Mouse (Mus musculus) splenic B cell, adult 2 months (primary cell): ENCODE measurements around the gene Olfr1508.
"Not testable (repeated sequence)": the region's sequence is repeated elsewhere in the genome, so short reads cannot be mapped to it uniquely, and the experiment has no call there.

Source experiments
- DNase-seq: peaks from one replicate; pipeline ENCODE4 v3.0.0-alpha.2; 2011; ENCODE audit warnings: low read depth, low spot score
- H3K27me3 ChIP-seq: 2 replicates; pipeline ENCODE4 v1.6.1; 2012; ENCODE audit warnings: mild to moderate bottlenecking, low read length, moderate library complexity, mixed read lengths; ENCODE audit not compliant: control insufficient read depth, poor library complexity, insufficient read depth, severe bottlenecking
- H3K36me3 ChIP-seq: 2 replicates; pipeline ENCODE4 v1.6.1; 2012; ENCODE audit warnings: mild to moderate bottlenecking, low read length, moderate library complexity, mixed read lengths; ENCODE audit not compliant: control insufficient read depth, poor library complexity, insufficient read depth, severe bottlenecking

Gene Olfr1508

GRCm38 (mm10) chr14:52467395-52467794 lies at the start of gene Olfr1508:
TSS of gene Olfr1508 (minus strand) at chr14:52467495.
- no peaks in the 10 kb centered on the region for H3K27me3 ChIP-seq
- no peak for DNase-seq
- no peaks in the 10 kb centered on the region for H3K36me3 ChIP-seq

DNA sequence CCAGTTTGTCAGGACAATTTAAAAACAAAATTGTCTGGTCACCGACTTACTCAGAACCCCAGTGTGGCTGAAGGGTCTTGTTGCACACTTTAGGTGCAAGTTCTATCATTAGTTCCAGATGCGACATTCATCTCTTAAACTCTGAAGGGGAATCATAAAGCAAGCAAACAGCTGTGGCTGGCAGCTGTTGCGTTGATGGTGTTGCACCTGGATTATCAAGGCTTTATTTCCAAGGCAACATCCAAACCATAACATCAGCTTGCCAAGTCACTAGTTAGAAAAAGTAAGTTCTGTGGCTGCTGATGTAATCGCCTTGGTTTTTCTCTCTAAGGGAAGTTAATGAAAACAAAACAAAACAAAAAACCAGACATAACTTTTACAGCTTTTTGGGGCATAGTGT lies 28.2 kb upstream of the Olfr1508 start, which contains the start of gene Olfr1507:
Gene Olfr1507, minus strand, starts transcription at position 234 of the 400 bp plus-strand sequence.
- DNase-seq: no peak
- H3K27me3 ChIP-seq: no peaks in the 10 kb centered on the region

GRCm38 (mm10) chr14:52465738-52466137 lies 1.6 kb downstream of the Olfr1508 start:
- no peaks in the 10 kb centered on the region for H3K36me3 ChIP-seq
- DNase-seq: no peak
- no peaks in the 10 kb centered on the region for H3K27me3 ChIP-seq

More for the DNA sequence above, 28.2 kb upstream of the Olfr1508 start, which contains the start of gene Olfr1507:
- no peaks in the 10 kb centered on the region for H3K36me3 ChIP-seq

- H3K27me3 ChIP-seq: no peaks in the 10 kb centered on the region
- H3K36me3 ChIP-seq: no peaks in the 10 kb centered on the region
- DNase-seq: peak; percentile 21
Observed at GRCm38 (mm10) chr14:52461928-52462327, 5.4 kb downstream of the Olfr1508 start.

GRCm38 (mm10) chr14:52451138-52451537 lies 16.2 kb downstream of the Olfr1508 start:
- Histone ChIP-seq H3K27me3 (no peaks in the 10 kb centered on the region), H3K36me3 (no peaks in the 10 kb centered on the region)
- peak; percentile 74 for DNase-seq

DNA sequence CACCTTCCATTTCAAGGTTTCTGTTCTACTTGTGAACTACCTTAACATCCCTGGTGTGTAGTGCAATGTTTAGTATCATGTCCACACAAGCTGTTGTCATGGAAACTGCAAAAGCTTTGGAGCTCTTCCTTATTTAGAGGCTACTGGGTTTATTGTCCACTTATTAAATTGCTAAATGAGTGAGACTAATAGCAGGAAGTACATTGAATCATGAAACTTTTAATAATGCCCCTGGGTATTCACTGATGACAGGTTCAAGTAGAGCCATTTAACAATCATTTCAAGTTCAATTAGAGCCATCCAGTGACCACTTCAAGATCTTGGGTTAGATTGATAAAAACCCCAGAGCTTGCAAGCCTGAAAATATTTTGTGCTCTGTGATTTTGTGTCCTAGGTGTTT lies 24.6 kb downstream of the Olfr1508 start, which contains the start of gene Olfr1509:
Gene Olfr1509, plus strand, starts transcription at position 301 of the 400 bp plus-strand sequence.
- Histone ChIP-seq H3K27me3 (no peaks in the 10 kb centered on the region), H3K36me3 (no peaks in the 10 kb centered on the region)
- no peak for DNase-seq

GRCm38 (mm10) chr14:52427686-52428085 lies 39.6 kb downstream of the Olfr1508 start:
- H3K27me3 ChIP-seq: no peaks in the 10 kb centered on the region; the same call in 1 of the 2 replicates
- H3K36me3 ChIP-seq: no peaks in the 10 kb centered on the region
- no peak for DNase-seq

DNA sequence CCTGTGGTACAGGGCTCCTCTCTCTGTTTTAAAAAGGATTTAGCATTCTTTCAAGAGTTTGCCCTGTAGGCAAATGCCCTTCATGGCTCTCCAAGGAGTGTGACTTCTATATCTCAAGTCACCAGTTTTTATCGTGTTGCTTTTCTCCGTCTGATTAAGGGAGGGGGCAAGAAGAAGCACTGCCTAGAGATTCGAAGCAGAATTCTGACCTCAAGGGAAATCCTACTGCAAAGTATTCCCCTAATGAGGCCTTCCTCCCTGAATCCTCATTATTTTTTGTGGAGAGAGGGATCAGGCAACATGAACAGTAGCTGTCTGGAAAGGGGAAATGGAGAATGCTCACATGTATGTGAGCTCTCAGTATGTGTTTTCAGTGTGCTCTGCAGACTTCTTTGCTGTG lies 53.0 kb downstream of the Olfr1508 start, which contains the start of gene Olfr1510:
Gene Olfr1510, minus strand, starts transcription at position 101 of the 400 bp plus-strand sequence.
- no peak for DNase-seq
- Histone ChIP-seq H3K27me3 (no peaks in the 10 kb centered on the region), H3K36me3 (no peaks in the 10 kb centered on the region)

DNA sequence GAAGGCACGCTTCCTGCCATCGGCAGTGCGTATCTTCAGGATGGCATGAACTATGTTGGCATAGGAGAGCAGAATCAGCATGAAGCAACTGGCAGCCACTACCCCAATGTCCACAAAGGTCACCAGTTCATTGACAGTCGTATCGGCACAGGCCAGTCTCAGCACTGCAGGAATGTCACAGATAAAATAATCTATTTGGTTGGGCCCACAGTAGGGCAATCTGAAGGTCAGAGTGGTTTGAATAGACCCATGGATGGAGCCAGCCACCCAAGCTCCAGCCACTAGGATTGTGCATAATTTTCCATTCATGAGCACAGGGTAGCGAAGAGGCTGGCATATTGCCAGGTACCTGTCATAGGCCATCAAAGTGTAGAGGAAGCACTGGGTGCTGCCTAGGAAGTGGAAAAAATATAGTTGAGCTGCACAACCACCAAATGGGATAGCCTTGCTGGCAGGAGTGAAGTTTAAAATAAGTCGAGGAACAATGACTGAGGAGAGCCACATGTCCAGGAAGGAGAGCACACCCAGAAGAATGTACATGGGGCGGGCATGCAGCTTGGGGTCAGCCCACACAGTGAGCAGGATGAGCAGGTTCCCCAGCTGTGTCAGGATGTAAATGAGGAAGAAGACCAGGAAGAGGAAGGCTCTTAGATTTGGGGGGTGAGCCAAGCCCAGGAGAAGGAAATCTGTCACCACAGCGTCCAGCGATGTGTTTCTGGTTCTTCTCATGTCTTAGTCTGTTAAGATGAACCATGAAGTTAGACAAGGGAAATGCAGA lies 57.0 kb downstream of the Olfr1508 start:
- not testable (repeated sequence) for DNase-seq, H3K36me3 ChIP-seq, H3K27me3 ChIP-seq
